Mouse (Mus musculus) 416B (cell line): ENCODE measurements around the gene Acsl6.
"Not testable (repeated sequence)": the region's sequence is repeated elsewhere in the genome, so short reads cannot be mapped to it uniquely, and the experiment has no call there.

ENCODE experiments used
- DNase-seq: peaks from one replicate; pipeline ENCODE4 v3.0.0; 2011; ENCODE audit warnings: low read depth

The Acsl6 gene

DNA sequence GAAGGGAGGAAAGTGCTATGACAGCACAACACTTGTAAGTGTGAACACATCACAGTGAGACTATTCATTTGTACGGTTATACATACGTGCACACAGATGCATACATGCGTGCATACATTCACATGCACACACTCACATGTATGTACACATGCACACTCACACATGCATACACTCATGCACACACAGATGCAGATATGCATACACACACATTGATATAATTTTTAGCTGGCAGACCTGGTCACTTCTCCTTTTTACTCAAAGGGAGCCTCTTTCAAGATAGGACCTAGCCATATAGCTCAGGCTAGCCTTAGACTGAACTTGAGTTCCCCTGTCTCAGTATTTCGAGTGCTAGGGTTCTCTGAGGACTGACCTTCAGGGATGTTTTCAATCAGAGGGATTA lies 87.7 kb downstream of the Acsl6 start:
- DNase-seq, result no peak

DNA sequence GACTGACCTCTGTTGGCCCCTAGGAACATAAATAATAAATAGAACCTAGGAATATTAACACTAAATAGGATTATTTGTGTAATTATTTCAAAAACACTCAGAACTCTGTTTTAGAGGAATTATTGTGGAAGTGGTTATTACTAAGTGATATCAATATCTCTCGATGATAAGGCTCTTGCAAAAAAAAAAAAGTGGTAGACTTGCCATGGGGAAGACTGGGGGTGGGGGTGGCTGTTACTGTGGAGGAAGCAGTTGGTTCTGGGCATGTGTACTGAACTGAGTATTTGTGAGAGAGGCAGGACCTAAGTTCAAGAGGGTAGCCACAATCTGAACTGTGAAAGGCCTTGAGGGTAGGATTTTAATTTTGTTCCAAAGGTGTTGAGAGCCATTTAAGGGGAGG lies 93.1 kb downstream of the Acsl6 start:
- DNase-seq, result no peak

DNA sequence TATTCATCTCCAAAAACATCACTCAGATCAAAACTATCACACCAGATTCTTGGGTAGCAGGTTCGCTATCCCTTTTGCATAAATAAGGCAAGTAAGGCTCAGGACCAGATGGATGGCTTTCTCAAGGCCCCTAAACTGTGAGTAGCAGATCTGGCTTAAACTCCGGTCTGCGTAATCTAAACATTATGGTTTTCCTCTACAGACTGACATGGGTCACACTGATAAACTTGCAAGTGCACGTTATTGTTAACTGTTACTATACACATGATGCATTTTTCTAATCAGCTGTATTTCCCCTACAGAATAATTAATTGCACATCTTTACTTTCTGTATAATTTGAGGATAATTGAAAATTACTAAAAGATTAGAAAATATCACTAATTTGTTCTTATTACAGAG lies 94.5 kb downstream of the Acsl6 start:
- no peak for DNase-seq

DNA sequence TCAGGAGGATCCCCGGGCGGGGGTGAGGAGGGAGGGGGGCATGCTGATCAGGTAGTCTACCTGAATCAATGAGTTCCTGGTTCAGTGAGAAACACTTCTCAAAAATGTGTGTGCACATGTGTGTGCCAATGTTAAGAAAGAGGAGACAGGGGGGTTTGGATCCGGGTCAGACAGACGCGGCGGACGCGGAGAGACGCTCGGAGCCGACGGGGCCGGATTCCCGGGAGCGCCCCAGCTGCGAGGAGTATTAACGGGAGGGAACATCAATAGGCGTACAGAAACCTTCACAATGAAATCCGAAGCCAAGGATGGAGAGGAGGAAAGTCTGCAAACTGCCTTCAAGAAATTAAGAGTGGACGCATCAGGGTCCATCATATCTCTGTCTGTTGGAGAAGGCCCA lies 97.2 kb downstream of the Acsl6 start:
- DNase-seq, result not testable (repeated sequence)

DNA sequence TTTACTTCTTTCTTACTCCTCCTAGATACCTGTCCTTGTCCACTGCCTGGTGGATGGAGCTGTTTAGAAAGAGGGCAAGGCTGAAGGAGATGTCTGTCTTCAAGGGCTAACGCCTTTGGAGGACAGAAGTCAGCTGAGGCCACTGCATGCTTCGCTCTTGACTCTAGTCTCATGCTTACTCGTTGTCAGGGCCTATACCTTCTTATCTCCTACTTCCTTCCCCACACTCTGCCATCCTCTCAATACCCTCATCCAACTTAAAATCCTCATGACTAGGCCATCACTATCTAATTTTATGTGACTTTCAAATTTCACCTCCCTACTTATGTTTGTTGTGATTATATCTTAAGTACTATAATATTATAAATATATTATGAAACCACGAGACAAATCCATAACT lies 101.3 kb downstream of the Acsl6 start:
- no peak for DNase-seq

DNA sequence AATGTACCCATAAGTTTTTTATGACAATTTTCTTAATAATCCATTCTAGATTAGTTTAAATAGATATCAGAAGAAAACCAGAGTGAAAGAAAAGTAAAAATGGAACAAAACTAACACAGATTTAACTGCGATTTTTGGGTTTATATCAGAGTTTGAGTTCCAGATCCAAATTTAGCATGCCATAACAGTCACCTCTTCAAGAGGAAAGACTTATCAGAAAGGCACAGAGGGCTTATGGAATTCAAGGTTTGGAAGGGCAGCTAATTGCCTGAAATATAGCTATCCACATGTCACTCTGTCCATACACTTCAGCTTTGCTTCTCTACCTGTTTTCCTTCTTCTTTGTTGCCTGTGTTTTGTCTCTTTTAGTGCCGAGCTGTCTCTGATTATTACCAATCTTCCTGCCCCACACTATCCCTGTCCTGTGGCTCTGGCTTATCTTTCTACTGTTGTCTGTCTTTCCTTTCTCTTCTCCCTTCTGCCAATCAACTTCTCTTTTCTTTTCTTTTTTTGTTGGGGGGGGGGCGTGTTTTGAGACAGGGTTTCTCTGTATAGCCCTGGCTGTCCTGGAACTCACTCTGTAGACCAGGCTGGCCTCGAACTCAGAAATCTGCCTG lies 103.4 kb downstream of the Acsl6 start:
- DNase-seq, result no peak

DNA sequence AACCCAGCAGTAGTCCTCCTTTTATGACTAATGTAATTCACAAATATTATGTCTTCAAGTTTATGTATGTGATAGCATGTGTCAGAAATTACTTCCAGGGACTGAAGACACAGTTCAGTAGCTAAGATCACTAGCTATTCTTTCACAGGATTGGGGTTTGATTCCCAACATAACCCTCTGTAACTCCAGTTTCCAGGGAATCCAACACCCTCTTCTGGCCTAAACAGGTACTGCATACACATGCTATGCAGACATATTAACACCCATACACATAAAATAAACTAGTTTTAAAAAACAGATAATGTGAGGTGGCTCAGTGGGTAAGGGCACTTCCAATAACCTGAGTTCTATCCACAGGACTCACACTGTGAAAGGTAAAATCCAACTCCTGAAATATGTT lies 107.0 kb downstream of the Acsl6 start:
- no peak for DNase-seq

DNA sequence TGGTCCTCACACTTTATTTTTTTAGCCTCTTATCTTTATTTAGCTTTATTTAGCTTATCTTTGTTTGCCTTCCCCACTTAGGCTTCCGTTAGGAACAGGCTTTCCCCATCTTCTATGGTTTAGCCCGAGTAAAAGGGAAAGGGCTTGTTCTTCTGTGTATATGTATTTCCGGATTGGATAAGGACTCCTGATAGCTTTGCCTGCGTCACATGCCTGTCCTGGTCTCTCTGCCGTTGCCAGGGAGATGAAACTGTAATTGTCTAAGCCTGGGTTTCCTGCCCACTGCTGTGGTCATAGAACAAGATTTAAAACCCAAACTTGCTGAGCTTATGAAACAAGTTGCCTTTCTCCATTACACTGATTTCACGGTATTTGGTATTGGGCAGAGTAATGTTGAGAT lies 109.4 kb downstream of the Acsl6 start:
- peak; percentile 87 for DNase-seq
